Mouse (Mus musculus) embryonic facial prominence, embryonic 11.5 days (tissue): ENCODE data around the gene Pbdc1. TPM values are rescaled to one million over a fixed set of nuclear protein-coding genes. Genes with fewer than 3 reads are reported as not detected.

Source experiments
- polyA plus RNA-seq: library from polyadenylated mRNA; unstranded; fragments of >200 nt; fragmentation: Nextera tagmentation; extraction: Ambion mirVana; gene quantifications from 2 replicates; pipeline ENCODE4 v1.2.1, GENCODE M21; 2014

Gene Pbdc1
- polyA plus RNA-seq, 1 experiment from 2014 or later: 78.9 TPM

Other genes starting within 250 kb of the Pbdc1 start
- 5.8 and 6.7 TPM in 2 replicates for gene Magee2, start 222.5 kb upstream of the Pbdc1 start, polyA plus RNA-seq
- gene Magee1, start 40.6 kb downstream of the Pbdc1 start, polyA plus RNA-seq: 14.8 and 18.4 TPM in 2 replicates